Mouse (Mus musculus) urinary bladder, postnatal 36 days (tissue): ENCODE measurements around the gene Ctbp1.

Source experiments
- DNase-seq, 2 experiments: peaks; one replicate each; pipeline ENCODE4 v3.0.0; 2022; ENCODE audit warnings: low spot score in 2 of 2, mixed read lengths in 1 of 2

The Ctbp1 gene

DNA sequence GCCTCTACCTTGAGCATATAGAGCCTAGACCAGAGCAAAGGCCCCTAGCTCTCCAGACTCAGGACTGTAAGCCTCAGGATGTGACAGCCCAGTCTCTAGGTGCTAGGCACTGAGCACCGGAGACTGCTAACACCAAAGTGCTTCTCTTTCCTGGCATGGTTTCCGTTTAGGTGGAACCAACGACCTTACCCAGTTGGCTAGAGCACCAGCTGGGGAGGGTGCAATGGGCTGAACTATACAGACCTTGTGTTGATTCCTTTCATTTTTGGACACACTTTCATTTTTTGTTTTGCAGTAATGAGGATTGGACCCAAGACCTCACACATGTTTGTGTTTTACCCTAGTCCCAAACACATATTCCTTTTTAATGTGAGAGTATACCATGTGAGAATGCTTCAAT lies 64.3 kb downstream of the Ctbp1 start:
- DNase-seq: no peak

DNA sequence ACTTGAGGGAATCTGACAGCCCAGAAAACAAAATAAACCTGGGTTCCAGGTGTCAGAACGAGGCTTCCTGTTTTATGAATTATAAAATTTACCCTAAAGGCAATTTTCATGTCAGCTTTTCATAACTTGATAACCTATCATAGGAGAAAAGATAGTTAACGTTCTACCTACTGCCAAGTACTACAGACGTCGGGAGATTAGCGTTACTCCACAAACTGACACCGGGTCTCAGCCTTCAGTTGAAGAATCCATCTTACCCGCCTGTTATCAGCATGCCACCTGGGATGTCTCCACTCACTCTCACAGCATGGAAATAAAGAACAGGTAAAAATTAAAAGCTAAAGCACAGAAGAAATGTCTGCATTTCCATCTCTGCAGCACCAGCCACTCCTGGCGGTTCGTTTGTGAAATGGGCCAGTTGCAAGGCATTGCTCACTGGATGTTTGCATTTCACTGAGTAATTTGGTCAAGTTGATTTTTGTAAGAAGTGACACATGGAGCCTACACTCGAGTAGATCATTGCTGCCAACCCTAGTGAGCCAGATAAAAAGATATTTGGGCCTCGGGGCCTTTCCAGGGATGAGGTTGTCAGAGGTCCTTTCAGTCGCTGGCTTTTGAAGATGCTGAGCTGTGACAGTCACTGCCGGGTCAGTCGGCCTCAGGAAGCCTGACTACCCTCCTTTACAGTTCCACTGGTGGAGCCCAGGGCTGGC lies 66.1 kb downstream of the Ctbp1 start:
- no peak for DNase-seq

DNA sequence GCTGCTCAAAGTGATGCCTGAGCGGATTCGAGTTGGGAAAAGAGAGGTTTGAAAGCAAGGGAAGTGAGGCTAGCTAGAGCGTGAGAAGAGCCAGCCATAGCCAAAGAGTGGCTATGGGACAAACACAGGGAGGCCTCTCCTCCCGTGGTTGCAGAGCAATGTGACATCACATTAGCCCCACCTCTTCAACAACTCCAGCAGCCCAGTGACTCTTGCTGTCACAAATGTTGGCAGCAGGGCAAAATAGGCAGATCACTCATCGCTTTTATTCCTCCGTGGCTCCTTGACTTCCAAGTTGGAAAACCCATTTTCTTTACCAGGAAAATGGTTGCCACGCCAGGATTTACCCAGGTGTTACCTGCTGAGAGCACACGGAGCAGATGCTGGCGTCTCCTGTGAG lies 67.7 kb downstream of the Ctbp1 start:
- DNase-seq: no peak

DNA sequence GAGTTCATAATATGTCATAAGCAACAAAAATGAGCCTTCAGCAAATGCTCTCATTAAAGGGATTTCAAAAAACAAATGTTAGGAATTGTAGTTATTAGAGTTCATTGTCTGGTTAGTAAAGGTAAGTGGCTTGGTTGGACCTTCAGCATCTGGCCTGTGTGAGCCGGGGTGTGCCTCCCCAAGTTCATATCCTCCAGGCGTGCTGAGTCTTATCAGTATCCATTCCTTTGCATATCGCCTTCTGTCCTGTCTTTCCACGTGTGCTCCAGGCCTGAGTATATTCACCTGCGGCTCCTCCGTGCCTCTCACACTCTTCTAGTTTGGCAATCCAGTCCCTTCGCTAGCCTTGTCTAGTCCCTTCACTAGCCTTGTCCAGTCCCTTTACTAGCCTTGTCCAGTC lies 68.5 kb downstream of the Ctbp1 start:
- DNase-seq: no peak

DNA sequence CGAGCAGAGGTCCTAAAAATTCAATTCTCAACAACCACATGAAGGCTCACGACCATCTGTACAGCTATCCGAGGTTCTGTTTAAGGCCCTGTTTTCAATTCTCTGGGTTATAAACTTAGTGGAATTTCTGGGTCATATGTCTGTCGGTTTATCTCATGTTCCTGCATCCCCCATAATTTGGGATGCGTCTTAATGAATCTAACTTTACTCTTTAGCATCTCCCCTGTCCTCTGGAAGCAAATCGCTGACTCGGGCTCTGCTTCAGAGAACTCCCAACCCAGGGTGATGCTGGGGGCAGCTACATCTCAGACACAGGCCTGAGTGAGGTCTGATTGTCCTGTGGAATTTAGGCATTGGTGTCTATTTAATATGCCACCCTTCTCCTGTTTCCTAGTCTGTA lies 70.5 kb downstream of the Ctbp1 start:
- no peak for DNase-seq

DNA sequence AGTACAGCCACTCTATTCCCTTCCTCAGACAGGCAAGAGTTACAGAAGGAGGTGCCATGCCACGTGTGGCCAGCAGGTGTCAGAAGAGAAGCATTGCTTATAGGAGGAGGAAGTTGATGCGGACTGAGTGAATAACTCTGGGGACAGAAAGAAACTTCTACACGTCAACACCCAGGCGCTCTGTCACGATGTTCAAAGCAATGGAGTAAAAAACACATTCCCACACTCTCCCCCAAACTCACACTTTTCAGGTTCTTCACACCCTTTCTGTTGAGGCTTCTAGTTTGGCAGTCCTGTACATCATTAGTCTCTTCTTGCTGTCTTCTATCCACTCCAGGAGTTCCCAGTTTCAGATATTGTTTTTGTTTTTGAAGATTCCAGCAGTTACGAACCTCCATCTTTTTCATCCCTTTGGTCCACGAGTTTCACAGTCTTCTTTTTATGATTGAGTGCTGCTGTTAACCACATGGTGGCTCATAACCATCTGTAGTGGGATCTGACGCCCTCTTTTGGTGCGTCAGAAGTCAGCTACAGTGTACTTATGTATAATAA lies 71.0 kb downstream of the Ctbp1 start:
- DNase-seq: peak; percentile 62 to 81

DNA sequence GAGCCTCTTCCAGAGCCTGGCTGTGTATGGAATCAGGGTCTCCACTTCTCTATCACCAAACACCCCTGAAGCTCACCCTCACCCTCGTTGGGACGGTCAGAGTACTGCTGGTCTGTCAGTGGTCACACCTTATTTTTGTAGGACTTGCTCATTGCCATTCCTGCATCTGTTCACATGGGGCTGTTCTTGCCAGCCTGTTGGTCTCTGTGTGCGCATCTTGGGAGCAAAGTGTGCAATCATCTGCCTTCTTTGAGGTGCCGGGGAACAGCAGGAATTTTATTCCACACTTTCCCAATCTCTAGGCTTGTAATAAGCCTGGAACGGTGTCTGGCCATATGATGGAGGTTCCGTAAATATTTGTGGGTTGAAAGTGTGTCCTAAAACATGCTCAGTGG lies 71.6 kb downstream of the Ctbp1 start:
- DNase-seq: no peak

DNA sequence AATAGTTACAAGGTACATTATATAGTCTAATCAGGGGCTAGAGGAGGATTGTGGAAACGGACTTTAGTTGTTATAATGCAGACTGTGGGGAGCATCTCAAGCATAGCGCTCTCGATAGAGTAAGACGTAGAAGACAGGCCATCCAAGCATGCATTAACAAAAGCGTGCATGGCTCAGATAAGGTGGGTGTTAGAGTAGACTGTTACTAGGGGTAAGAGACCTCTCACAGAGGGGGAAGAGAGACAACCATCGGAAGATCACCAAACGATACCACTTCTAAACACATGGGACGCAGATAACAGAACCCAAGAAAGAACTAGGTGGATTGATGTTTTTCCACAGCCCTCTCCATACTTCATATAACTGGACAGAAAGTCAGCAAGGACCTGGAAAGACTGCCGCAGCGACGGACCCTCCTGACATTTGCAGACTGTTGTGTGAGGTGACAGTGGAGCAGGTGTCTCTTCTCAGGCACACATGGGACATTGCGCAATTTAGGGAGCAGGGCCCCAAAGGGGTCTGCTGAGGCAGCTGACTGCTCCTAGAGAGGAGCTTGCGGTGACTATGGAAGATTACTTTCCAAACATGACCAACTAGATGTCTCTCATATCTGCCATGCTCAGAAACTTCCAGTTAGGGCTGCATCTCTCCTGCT lies 72.2 kb downstream of the Ctbp1 start:
- no peak for DNase-seq

DNA sequence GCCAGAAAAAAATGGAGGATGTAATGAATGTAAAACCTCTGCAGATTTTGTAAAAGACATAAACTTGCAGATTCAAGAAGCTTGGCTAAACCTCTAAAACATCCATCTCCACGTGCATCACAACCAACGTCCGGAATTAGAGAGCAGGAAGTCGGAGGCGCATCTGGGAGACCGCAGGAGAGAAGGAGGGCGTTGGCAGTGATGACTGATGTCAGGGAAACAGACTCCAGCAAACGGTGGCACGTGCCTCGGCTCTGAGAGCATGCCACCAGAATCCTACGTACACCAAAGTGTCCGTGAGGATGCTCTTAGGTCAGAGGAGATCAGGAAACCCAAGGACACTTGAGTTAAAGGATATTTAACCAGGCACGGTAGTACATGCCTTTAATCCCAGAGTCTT lies 73.1 kb downstream of the Ctbp1 start:
- DNase-seq: no peak

DNA sequence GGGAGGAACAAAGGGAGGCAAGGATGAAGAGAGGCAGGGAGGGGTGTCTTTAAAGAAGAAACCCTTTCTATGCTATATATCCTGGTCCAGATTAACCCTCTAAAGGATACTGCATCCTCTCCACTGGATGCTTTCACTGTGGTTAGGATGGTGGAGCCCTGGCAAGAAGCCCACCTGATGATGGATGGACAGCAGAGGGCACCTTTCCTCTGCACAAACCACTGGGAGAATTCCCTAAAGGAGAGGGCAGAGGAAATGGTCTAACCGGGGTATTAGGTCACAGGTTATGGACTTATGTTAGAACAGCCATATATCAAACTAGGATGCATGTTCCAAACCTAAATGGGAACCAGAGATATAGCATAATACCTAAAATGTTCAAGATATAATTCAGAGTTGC lies 74.7 kb downstream of the Ctbp1 start:
- DNase-seq: no peak
